Mouse (Mus musculus): ENCODE measurements around the gene Krtap5-3. TPM values are rescaled to one million over a fixed set of nuclear protein-coding genes. Genes with fewer than 3 reads are reported as not detected.
"Not testable (repeated sequence)": the region's sequence is repeated elsewhere in the genome, so short reads cannot be mapped to it uniquely, and the experiment has no call there.

The Krtap5-3 gene
- polyA plus RNA-seq, 1 experiment from 2014 or later: not detected

DNA sequence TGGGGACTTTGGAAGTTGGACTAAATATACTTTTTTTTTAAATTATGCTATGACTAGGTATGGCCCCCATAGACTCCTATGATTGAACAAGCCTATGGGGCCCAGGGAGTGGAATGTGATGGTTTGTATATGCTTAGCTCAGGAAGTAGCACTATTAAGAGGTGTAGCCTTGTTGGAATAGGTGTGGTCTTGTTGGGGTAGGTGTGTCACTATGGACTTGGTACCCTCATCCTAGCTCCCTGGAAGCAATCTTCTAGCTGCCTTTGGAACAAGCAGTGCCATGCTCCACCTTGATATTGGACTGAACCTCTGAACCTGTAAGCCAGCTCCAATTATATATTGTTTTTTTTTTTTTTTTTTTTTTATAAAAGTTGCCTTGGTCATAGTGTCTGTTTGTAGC lies 4.3 kb downstream of the Krtap5-3 start:
- Histone ChIP-seq H3K4me2 (no peak overlapping the region), H3K4me3 (no peak overlapping the region), H3K4me1 (no peaks in the 10 kb centered on the region), H3K36me3 (replicated peaks) (no peaks in the 10 kb centered on the region), H3K9ac (no peak overlapping the region), H3K27me3 (replicated peaks) (no peaks in the 10 kb centered on the region), H3K27ac (no peak overlapping the region), H3K9me3 (no peaks in the 10 kb centered on the region)
- no peak for ATAC-seq (replicated peaks)

- not testable (repeated sequence) for H3K36me3 ChIP-seq (replicated peaks); H3K9ac ChIP-seq; H3K4me3 ChIP-seq; H3K4me2 ChIP-seq; H3K27me3 ChIP-seq (replicated peaks); ATAC-seq (replicated peaks); H3K9me3 ChIP-seq; H3K27ac ChIP-seq; H3K4me1 ChIP-seq
- 71% methylated on average over 5 of the region's 5 CpGs for WGBS
Observed at GRCm38 (mm10) chr7:142206891-142207290, 5.7 kb downstream of the Krtap5-3 start.

GRCm38 (mm10) chr7:142211559-142211958 lies 10.4 kb downstream of the Krtap5-3 start, which contains the start of gene Gm7579:
TSS of gene Gm7579 (plus strand) at chr7:142211859.
- no peak within 1 kb of the TSS for H3K9ac ChIP-seq
- no peak within 1 kb of the TSS for H3K4me2 ChIP-seq
- no peak for ATAC-seq (replicated peaks)
- H3K27me3 ChIP-seq (replicated peaks): no peaks in the 10 kb centered on the region
- H3K36me3 ChIP-seq (replicated peaks): no peaks in the 10 kb centered on the region
- no peaks in the 10 kb centered on the region for H3K4me1 ChIP-seq
- H3K9me3 ChIP-seq: no peaks in the 10 kb centered on the region
- 84% methylated on average over 1 of the region's 1 CpGs for WGBS
- H3K27ac ChIP-seq: no peak within 1 kb of the TSS
- H3K4me3 ChIP-seq: no peak within 1 kb of the TSS

DNA sequence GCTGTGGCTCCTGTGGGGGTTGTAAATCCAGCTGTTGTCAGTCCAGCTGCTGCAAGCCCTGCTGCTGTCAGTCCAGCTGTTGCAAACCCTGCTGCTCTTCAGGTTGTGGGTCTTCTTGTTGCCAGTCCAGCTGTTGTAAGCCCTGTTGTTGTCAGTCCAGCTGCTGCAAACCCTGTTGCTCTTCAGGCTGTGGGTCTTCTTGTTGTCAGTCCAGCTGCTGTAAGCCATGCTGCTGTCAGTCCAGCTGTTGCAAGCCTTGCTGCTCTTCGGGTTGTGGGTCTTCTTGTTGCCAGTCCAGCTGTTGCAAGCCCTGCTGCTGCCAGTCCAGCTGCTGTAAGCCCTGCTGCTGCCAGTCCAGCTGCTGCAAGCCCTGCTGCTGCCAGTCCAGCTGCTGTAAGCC lies 11.0 kb downstream of the Krtap5-3 start:
- not testable (repeated sequence) for H3K9ac ChIP-seq; H3K4me1 ChIP-seq; H3K4me3 ChIP-seq; H3K4me2 ChIP-seq; H3K36me3 ChIP-seq (replicated peaks); H3K27ac ChIP-seq; H3K27me3 ChIP-seq (replicated peaks); H3K9me3 ChIP-seq; ATAC-seq (replicated peaks)
- 61% methylated on average over 1 of the region's 1 CpGs for whole genome bisulfite sequencing

- Histone ChIP-seq H3K4me3 (no peak overlapping the region), H3K4me1 (no peaks in the 10 kb centered on the region), H3K9me3 (no peaks in the 10 kb centered on the region), H3K9ac (no peak overlapping the region), H3K36me3 (replicated peaks) (no peaks in the 10 kb centered on the region), H3K4me2 (no peak overlapping the region), H3K27ac (no peak overlapping the region), H3K27me3 (replicated peaks) (no peaks in the 10 kb centered on the region)
- no peak for ATAC-seq (replicated peaks)
- 57% methylated on average over 2 of the region's 2 CpGs for WGBS
Observed at GRCm38 (mm10) chr7:142224518-142224917, 23.4 kb downstream of the Krtap5-3 start.

DNA sequence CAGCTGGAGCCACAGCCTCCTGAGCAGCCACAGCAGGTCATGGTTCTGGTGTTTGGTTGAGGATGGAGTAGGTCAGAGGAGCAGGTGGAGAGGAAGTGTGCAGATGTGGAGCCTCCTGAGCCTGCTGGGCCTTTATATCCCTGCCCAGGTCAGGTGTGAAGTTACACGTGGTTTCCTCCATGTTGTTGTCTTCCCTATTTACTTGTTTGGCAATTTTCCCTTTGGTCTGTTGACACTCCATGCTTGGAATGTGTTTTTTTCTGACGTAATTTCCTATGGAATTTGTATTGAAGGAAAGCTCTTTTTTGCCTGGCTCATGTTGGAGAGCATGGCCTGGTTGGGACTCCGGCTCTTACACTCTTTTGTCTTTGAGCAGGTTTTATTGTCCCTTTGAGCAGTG lies 28.7 kb downstream of the Krtap5-3 start, which contains the start of gene Krtap5-5:
Krtap5-5 (minus strand) TSS at position 101 of the 400 bp plus-strand sequence.
- H3K4me3 ChIP-seq; H3K9ac ChIP-seq; H3K4me1 ChIP-seq; H3K36me3 ChIP-seq (replicated peaks); H3K4me2 ChIP-seq; H3K9me3 ChIP-seq; H3K27ac ChIP-seq; ATAC-seq (replicated peaks); H3K27me3 ChIP-seq (replicated peaks): not testable (repeated sequence)
- 52% methylated on average over 3 of the region's 3 CpGs for WGBS

- ATAC-seq (replicated peaks): no peak
- no peaks in the 10 kb centered on the region for H3K27me3 ChIP-seq (replicated peaks)
- no peak overlapping the region for H3K27ac ChIP-seq
- H3K4me3 ChIP-seq: no peak overlapping the region
- 40% methylated on average over 1 of the region's 1 CpGs for WGBS
- H3K36me3 ChIP-seq (replicated peaks): no peaks in the 10 kb centered on the region
- no peak overlapping the region for H3K9ac ChIP-seq
- H3K9me3 ChIP-seq: no peaks in the 10 kb centered on the region
- no peaks in the 10 kb centered on the region for H3K4me1 ChIP-seq
- no peak overlapping the region for H3K4me2 ChIP-seq
Observed at GRCm38 (mm10) chr7:142231540-142231939, 30.4 kb downstream of the Krtap5-3 start.

DNA sequence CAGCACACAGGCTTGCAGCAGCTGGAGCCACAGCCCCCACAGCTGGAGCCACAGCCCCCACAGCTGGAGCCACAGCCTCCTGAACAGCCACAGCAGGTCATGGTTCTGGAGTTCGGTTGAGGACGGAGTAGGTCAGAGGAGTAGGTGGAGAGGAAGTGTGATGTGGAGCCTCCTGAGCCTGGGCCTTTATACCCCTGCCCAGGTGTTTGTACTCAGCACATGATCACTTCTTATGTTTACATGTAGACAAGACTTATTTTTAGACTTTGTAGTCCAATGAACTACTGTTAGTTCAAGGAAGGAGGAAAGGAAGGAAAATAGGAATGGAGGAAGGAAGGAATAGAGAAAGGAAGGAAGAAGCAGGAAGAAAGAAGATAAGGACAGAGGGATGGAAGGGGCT lies 39.8 kb downstream of the Krtap5-3 start, which contains the start of gene Gm40460:
Gm40460 (minus strand) TSS at position 101 of the 400 bp plus-strand sequence.
- 66% methylated on average over 2 of the region's 2 CpGs for WGBS
- ATAC-seq (replicated peaks): no peak
- H3K4me2 ChIP-seq: no peak within 1 kb of the TSS

DNA sequence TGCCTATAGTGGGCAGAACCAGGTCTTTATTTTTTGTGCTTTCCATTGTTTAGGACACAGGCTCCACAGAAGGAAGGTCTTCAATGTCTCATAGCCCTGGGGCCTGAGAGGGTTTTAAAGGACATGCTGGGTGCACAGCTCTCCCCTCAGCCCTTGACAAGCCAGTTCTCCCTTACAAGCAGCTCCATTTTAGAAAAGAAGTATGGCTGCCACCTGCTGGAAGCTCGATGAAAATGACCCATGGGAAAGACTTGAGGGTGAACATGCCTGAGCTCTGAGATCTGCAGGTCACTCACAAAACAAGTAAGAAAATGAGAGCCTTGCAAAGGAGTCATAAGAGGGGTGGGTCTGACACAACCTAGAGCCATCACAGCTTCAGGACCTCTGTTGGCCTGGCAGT lies 48.7 kb downstream of the Krtap5-3 start:
- Histone ChIP-seq H3K9ac (no peak overlapping the region), H3K4me3 (no peak overlapping the region), H3K27me3 (replicated peaks) (no peaks in the 10 kb centered on the region), H3K9me3 (no peaks in the 10 kb centered on the region), H3K27ac (no peak overlapping the region), H3K4me2 (no peak overlapping the region), H3K4me1 (no peaks in the 10 kb centered on the region), H3K36me3 (replicated peaks) (no peaks in the 10 kb centered on the region)
- 0% methylated on average over 1 of the region's 1 CpGs for WGBS
- ATAC-seq (replicated peaks): no peak

More for the DNA sequence above, 39.8 kb downstream of the Krtap5-3 start, which contains the start of gene Gm40460:
- no peak within 1 kb of the TSS for H3K27ac ChIP-seq
- no peak within 1 kb of the TSS for H3K4me3 ChIP-seq
- no peak within 1 kb of the TSS for H3K9ac ChIP-seq
- H3K27me3 ChIP-seq (replicated peaks): no peaks in the 10 kb centered on the region
- no peaks in the 10 kb centered on the region for H3K4me1 ChIP-seq
- no peaks in the 10 kb centered on the region for H3K36me3 ChIP-seq (replicated peaks)
- H3K9me3 ChIP-seq: no peaks in the 10 kb centered on the region

Other genes with a start within 250 kb of the Krtap5-3 start
- gene Mob2, start 140.3 kb upstream of the Krtap5-3 start, polyA plus RNA-seq (2015; fragmentation: Nextera tagmentation; extraction: Ambion mirVana): 53.9 and 57.8 TPM in 2 replicates
- 134 and 135 TPM in 2 replicates for gene Dusp8, start 105.5 kb upstream of the Krtap5-3 start, polyA plus RNA-seq (2015; fragmentation: Nextera tagmentation; extraction: Ambion mirVana)
- gene Gm45618, start 80.6 kb upstream of the Krtap5-3 start, polyA plus RNA-seq (2015; fragmentation: Nextera tagmentation; extraction: Ambion mirVana): 0.36 and 0.65 TPM in 2 replicates
- not detected in 2 replicates for gene Gm39115, start 65.3 kb upstream of the Krtap5-3 start, polyA plus RNA-seq (2015; fragmentation: Nextera tagmentation; extraction: Ambion mirVana)
- gene Gm45337, start 56.8 kb upstream of the Krtap5-3 start, polyA plus RNA-seq (2015; fragmentation: Nextera tagmentation; extraction: Ambion mirVana): not detected in 2 replicates
- not detected in 2 replicates for gene Gm29735, start 44.3 kb upstream of the Krtap5-3 start, polyA plus RNA-seq (2015; fragmentation: Nextera tagmentation; extraction: Ambion mirVana)
- not detected in 2 replicates for gene Gm4553, start 35.6 kb upstream of the Krtap5-3 start, polyA plus RNA-seq (2015; fragmentation: Nextera tagmentation; extraction: Ambion mirVana)
- gene Krtap5-2, start 25.4 kb upstream of the Krtap5-3 start, polyA plus RNA-seq (2015; fragmentation: Nextera tagmentation; extraction: Ambion mirVana): not detected in 2 replicates
- gene Gm10153, start 11.0 kb upstream of the Krtap5-3 start, polyA plus RNA-seq (2015; fragmentation: Nextera tagmentation; extraction: Ambion mirVana): not detected in 2 replicates
- not detected in 2 replicates for gene Gm7579, start 10.5 kb downstream of the Krtap5-3 start, polyA plus RNA-seq (2015; fragmentation: Nextera tagmentation; extraction: Ambion mirVana)
- not detected in 2 replicates for gene Krtap5-5, start 28.6 kb downstream of the Krtap5-3 start, polyA plus RNA-seq (2015; fragmentation: Nextera tagmentation; extraction: Ambion mirVana)
- gene Gm40460, start 39.7 kb downstream of the Krtap5-3 start, polyA plus RNA-seq (2015; fragmentation: Nextera tagmentation; extraction: Ambion mirVana): not detected in 2 replicates
- gene Gm2431, start 57.0 kb downstream of the Krtap5-3 start, polyA plus RNA-seq (2015; fragmentation: Nextera tagmentation; extraction: Ambion mirVana): not detected in 2 replicates
- not detected in 2 replicates for gene Gm4559, start 73.0 kb downstream of the Krtap5-3 start, polyA plus RNA-seq (2015; fragmentation: Nextera tagmentation; extraction: Ambion mirVana)
- not detected in 2 replicates for gene Krtap5-1, start 95.8 kb downstream of the Krtap5-3 start, polyA plus RNA-seq (2015; fragmentation: Nextera tagmentation; extraction: Ambion mirVana)
- gene Krtap5-4, start 102.2 kb downstream of the Krtap5-3 start, polyA plus RNA-seq (2015; fragmentation: Nextera tagmentation; extraction: Ambion mirVana): not detected in 2 replicates
- gene Ifitm10, start 172.4 kb downstream of the Krtap5-3 start, polyA plus RNA-seq (2015; fragmentation: Nextera tagmentation; extraction: Ambion mirVana): 9.5 and 10.1 TPM in 2 replicates
- 1.4 and 4.4 TPM in 2 replicates for gene Gm49369, start 181.3 kb downstream of the Krtap5-3 start, polyA plus RNA-seq (2015; fragmentation: Nextera tagmentation; extraction: Ambion mirVana)
- 254 and 288 TPM in 2 replicates for gene Ctsd, start 186.7 kb downstream of the Krtap5-3 start, polyA plus RNA-seq (2015; fragmentation: Nextera tagmentation; extraction: Ambion mirVana)
- not detected in 2 replicates for gene Syt8, start 233.5 kb downstream of the Krtap5-3 start, polyA plus RNA-seq (2015; fragmentation: Nextera tagmentation; extraction: Ambion mirVana)
- gene Tnni2, start 240.4 kb downstream of the Krtap5-3 start, polyA plus RNA-seq (2015; fragmentation: Nextera tagmentation; extraction: Ambion mirVana): 0.25 and 0.74 TPM in 2 replicates